Mouse (Mus musculus): ENCODE measurements at regions not wholly inside any gene's neighbourhood (a gene's known extent, or its start where the extent isn't known, plus 50 kb on each side); places are given as distances from the start of the nearest gene placed in this dataset.

- 42% methylated on average over 3 of the region's 3 CpGs for WGBS
- DNase-seq (ENCODE audit: low spot score, missing footprints) = peak; percentile 81
- Histone ChIP-seq H3K4me1 (ENCODE audit: control insufficient read depth, insufficient read depth, low read length) (no peaks in the 10 kb centered on the region), H3K9ac (ENCODE audit: low read length) (no peak overlapping the region), H3K36me3 (ENCODE audit: control insufficient read depth, insufficient read depth, low read length) (no peaks in the 10 kb centered on the region), H3K27me3 (ENCODE audit: control insufficient read depth, insufficient read depth, low read length) (no peaks in the 10 kb centered on the region), H3K27ac (ENCODE audit: low read depth, low read length) (no peak overlapping the region), H3K4me3 (ENCODE audit: low read depth, low read length) (no peak overlapping the region), H3K4me2 (no peak overlapping the region), H3K9me3 (ENCODE audit: control insufficient read depth, low read length) (no peaks in the 10 kb centered on the region)
- ATAC-seq (ENCODE audit: low FRiP score) = no peak
Measured at GRCm38 (mm10) chr8:102983220-102983909, 197.9 kb upstream of the Cdh11 start.

- peak; percentile 62; the same call in 1 of the 2 replicates for ATAC-seq (ENCODE audit: low FRiP score)
- no peak overlapping the region for H3K4me3 ChIP-seq (ENCODE audit: low read depth, low read length)
- no peak for DNase-seq (ENCODE audit: low spot score, missing footprints)
- no peaks in the 10 kb centered on the region for H3K36me3 ChIP-seq (ENCODE audit: control insufficient read depth, insufficient read depth, low read length)
- no peak overlapping the region for H3K4me2 ChIP-seq
- H3K27ac ChIP-seq (ENCODE audit: low read depth, low read length) = no peak overlapping the region
- no peaks in the 10 kb centered on the region for H3K4me1 ChIP-seq (ENCODE audit: control insufficient read depth, insufficient read depth, low read length)
- no peaks in the 10 kb centered on the region for H3K9me3 ChIP-seq (ENCODE audit: control insufficient read depth, low read length)
- WGBS = 55% methylated on average over 3 of the region's 3 CpGs
- no peaks in the 10 kb centered on the region for H3K27me3 ChIP-seq (ENCODE audit: control insufficient read depth, insufficient read depth, low read length)
- H3K9ac ChIP-seq (ENCODE audit: low read length) = no peak overlapping the region
Measured at GRCm38 (mm10) chr8:102983910-102984225, 198.4 kb upstream of the Cdh11 start.

DNA sequence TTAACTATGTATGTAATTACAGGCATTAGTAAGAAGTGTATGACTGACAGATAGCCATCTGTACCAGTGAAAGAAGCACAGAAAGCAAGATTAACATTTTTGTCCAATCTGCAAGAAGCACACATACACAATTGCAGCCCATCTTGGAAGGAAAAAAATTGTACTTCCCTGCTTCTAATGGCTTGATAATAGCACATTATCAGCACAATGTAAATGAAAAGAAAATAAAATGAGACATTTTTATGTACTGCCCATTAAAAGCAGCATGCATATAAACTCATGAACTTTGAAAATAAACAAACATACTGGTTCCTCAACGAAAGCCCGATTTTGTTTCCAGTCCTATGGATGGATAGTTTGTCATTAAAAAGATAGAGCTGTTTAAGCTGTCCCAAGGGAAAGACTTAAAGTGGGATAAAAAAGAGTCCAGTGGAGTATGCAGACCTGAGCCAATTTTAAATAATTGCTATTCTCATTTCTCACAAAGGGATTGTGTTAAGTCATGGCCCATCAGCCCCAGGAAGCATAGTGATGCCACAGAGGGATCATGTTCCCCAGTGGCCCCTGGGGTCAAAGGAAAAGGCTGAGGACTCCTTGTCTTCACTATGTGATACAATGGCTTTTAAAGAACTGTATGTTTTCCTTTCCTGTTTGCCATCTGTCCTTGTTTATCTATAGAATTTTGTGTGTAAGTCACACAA, 222.0 kb upstream of the Cdh11 start:
- 59% methylated on average over 2 of the region's 2 CpGs for WGBS
- peak; percentile 56 for DNase-seq (ENCODE audit: low spot score, missing footprints)

GRCm38 (mm10) chr8:103019121-103019520, 233.7 kb upstream of the Cdh11 start:
- Histone ChIP-seq H3K36me3 (ENCODE audit: control insufficient read depth, insufficient read depth, low read length) (no peaks in the 10 kb centered on the region), H3K4me3 (ENCODE audit: low read depth, low read length) (no peak overlapping the region), H3K9ac (ENCODE audit: low read length) (no peak overlapping the region), H3K9me3 (ENCODE audit: control insufficient read depth, low read length) (no peaks in the 10 kb centered on the region), H3K4me1 (ENCODE audit: control insufficient read depth, insufficient read depth, low read length) (no peaks in the 10 kb centered on the region), H3K27ac (ENCODE audit: low read depth, low read length) (no peak overlapping the region), H3K4me2 (no peak overlapping the region), H3K27me3 (ENCODE audit: control insufficient read depth, insufficient read depth, low read length) (no peaks in the 10 kb centered on the region)
- no peak for DNase-seq (ENCODE audit: low spot score, missing footprints)
- WGBS = 83% methylated on average over 4 of the region's 4 CpGs
- no peak for ATAC-seq (ENCODE audit: low FRiP score)

More for the DNA sequence above, 222.0 kb upstream of the Cdh11 start:
- H3K4me1 ChIP-seq (ENCODE audit: control insufficient read depth, insufficient read depth, low read length) = no peaks in the 10 kb centered on the region
- H3K9me3 ChIP-seq (ENCODE audit: control insufficient read depth, low read length) = no peaks in the 10 kb centered on the region
- no peak overlapping the region for H3K4me2 ChIP-seq
- H3K4me3 ChIP-seq (ENCODE audit: low read depth, low read length) = no peak overlapping the region
- no peaks in the 10 kb centered on the region for H3K27me3 ChIP-seq (ENCODE audit: control insufficient read depth, insufficient read depth, low read length)
- H3K27ac ChIP-seq (ENCODE audit: low read depth, low read length) = no peak overlapping the region
- no peak for ATAC-seq (ENCODE audit: low FRiP score)
- H3K36me3 ChIP-seq (ENCODE audit: control insufficient read depth, insufficient read depth, low read length) = no peaks in the 10 kb centered on the region
- H3K9ac ChIP-seq (ENCODE audit: low read length) = no peak overlapping the region

DNA sequence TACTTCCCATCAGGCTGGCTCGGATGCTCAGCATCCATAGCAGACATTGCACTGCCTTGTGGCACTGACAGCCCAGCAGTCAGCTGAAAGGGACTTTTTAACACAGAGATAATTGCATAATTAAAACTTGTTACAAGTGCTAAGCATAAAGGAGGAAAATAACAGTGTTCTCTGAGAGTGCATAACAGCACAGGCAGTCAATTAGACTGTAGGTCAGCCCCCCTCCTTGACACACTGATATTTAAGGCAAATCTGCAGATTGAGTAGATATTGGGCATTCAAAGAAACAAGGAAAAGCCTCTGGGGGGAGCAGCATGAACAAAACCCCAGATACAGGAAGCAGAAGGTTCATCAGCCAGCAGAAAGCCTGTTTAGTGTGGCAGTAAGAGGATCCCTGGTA, 237.8 kb upstream of the Cdh11 start:
- H3K36me3 ChIP-seq (ENCODE audit: control insufficient read depth, insufficient read depth, low read length) = no peaks in the 10 kb centered on the region
- no peak overlapping the region for H3K4me2 ChIP-seq
- H3K4me1 ChIP-seq (ENCODE audit: control insufficient read depth, insufficient read depth, low read length) = no peaks in the 10 kb centered on the region
- no peak overlapping the region for H3K9ac ChIP-seq (ENCODE audit: low read length)
- no peak overlapping the region for H3K27ac ChIP-seq (ENCODE audit: low read depth, low read length)
- DNase-seq (ENCODE audit: low spot score, missing footprints) = no peak
- no peaks in the 10 kb centered on the region for H3K27me3 ChIP-seq (ENCODE audit: control insufficient read depth, insufficient read depth, low read length)
- no peak overlapping the region for H3K4me3 ChIP-seq (ENCODE audit: low read depth, low read length)
- no peaks in the 10 kb centered on the region for H3K9me3 ChIP-seq (ENCODE audit: control insufficient read depth, low read length)
- no peak for ATAC-seq (ENCODE audit: low FRiP score)
- WGBS = 80% methylated on average over 1 of the region's 1 CpGs

DNA sequence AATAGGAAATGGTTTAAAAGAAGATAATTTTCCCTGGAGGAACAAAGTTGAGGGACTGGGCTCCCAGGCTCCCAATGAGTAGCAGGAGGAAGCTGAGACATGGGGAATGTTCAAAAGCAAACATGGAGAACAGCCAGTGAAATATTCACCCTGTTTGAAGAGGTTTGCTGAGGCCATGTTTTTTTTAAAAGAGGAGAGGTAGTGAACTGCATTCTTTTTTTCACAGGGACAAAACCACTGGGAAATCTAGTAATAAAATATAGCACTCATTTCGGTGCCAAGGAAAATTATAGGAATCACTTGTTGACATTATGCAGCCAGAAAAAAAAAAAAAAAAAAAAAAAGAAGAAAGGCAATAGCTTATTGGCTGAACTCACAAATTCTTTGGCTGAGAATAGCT, 246.3 kb upstream of the Cdh11 start:
- Histone ChIP-seq H3K36me3 (ENCODE audit: control insufficient read depth, insufficient read depth, low read length) (no peaks in the 10 kb centered on the region), H3K9me3 (ENCODE audit: control insufficient read depth, low read length) (no peaks in the 10 kb centered on the region), H3K27ac (ENCODE audit: low read depth, low read length) (no peak overlapping the region), H3K9ac (ENCODE audit: low read length) (no peak overlapping the region), H3K27me3 (ENCODE audit: control insufficient read depth, insufficient read depth, low read length) (no peaks in the 10 kb centered on the region), H3K4me3 (ENCODE audit: low read depth, low read length) (no peak overlapping the region), H3K4me1 (ENCODE audit: control insufficient read depth, insufficient read depth, low read length) (no peaks in the 10 kb centered on the region), H3K4me2 (no peak overlapping the region)
- ATAC-seq (ENCODE audit: low FRiP score) (no peak), DNase-seq (ENCODE audit: low spot score, missing footprints) (no peak)
- WGBS = 87% methylated on average over 1 of the region's 1 CpGs

DNA sequence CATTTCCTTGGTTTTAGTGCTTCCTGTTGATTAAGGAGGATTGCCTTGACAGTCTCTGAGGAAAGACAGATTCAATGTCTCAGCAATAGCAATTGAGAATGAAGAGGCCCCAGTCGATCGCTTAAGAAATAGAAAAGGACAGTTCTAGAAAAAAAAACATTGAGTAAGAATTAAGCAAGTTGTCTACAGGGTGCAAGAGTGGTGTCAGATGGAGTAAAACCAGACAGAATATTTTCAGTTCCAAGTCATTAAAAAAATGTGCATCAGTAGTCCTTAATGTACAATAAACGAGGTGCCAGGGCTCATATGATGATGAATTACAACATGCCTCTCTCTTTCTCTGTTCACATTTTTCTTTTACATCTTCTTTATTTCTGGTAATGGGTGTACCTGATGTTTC, 248.5 kb upstream of the Cdh11 start:
- Histone ChIP-seq H3K4me3 (ENCODE audit: low read depth, low read length) (no peak overlapping the region), H3K9me3 (ENCODE audit: control insufficient read depth, low read length) (no peaks in the 10 kb centered on the region), H3K36me3 (ENCODE audit: control insufficient read depth, insufficient read depth, low read length) (no peaks in the 10 kb centered on the region), H3K27ac (ENCODE audit: low read depth, low read length) (no peak overlapping the region), H3K27me3 (ENCODE audit: control insufficient read depth, insufficient read depth, low read length) (no peaks in the 10 kb centered on the region), H3K4me1 (ENCODE audit: control insufficient read depth, insufficient read depth, low read length) (no peaks in the 10 kb centered on the region), H3K9ac (ENCODE audit: low read length) (no peak overlapping the region), H3K4me2 (no peak overlapping the region)
- DNase-seq (ENCODE audit: low spot score, missing footprints) (no peak), ATAC-seq (ENCODE audit: low FRiP score) (no peak)
- 89% methylated on average over 3 of the region's 3 CpGs for WGBS

- H3K9ac ChIP-seq (ENCODE audit: low read length) = no peak overlapping the region
- no peak overlapping the region for H3K4me2 ChIP-seq
- no peaks in the 10 kb centered on the region; the same call in 1 of the 2 replicates for H3K27me3 ChIP-seq (ENCODE audit: control insufficient read depth, insufficient read depth, low read length)
- DNase-seq (ENCODE audit: low spot score, missing footprints) = peak; percentile 89
- WGBS = 50% methylated on average over 5 of the region's 5 CpGs
- peaks cover 7% of the 10 kb centered on the region for H3K4me1 ChIP-seq (ENCODE audit: control insufficient read depth, insufficient read depth, low read length)
- peak overlapping the region; percentile 58 for H3K27ac ChIP-seq (ENCODE audit: low read depth, low read length)
- H3K36me3 ChIP-seq (ENCODE audit: control insufficient read depth, insufficient read depth, low read length) = no peaks in the 10 kb centered on the region
- peak; percentile 72 for ATAC-seq (ENCODE audit: low FRiP score)
- H3K4me3 ChIP-seq (ENCODE audit: low read depth, low read length) = no peak overlapping the region
- H3K9me3 ChIP-seq (ENCODE audit: control insufficient read depth, low read length) = no peaks in the 10 kb centered on the region
Measured at GRCm38 (mm10) chr8:103072079-103072635, 286.7 kb upstream of the Cdh11 start.

DNA sequence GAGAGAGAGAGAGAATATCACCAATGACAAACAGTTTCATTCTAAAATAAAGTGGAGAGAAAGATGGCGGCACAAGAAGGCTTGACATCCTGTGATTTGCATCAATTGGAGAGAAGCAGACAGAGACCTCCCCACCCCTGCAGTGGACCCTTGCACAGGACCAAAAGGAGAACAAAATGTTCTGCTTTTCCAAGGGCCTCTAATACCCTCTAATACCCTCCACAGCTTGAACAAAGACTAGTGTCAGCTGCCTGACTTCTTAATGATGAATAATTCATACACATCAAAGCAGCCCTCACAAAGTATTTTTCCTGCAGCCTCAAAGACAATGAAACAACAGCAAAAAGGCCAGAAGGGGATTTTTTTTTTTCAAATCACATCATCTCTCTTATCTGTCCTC, 287.2 kb upstream of the Cdh11 start:
- H3K36me3 ChIP-seq (ENCODE audit: control insufficient read depth, insufficient read depth, low read length) = no peaks in the 10 kb centered on the region
- DNase-seq (ENCODE audit: low spot score, missing footprints) (peak; percentile 89), ATAC-seq (ENCODE audit: low FRiP score) (peak; percentile 97)
- H3K27me3 ChIP-seq (ENCODE audit: control insufficient read depth, insufficient read depth, low read length) = no peaks in the 10 kb centered on the region; the same call in 1 of the 2 replicates
- 6% methylated on average over 1 of the region's 1 CpGs for WGBS
- H3K4me3 ChIP-seq (ENCODE audit: low read depth, low read length) = no peak overlapping the region
- H3K4me2 ChIP-seq = no peak overlapping the region
- H3K27ac ChIP-seq (ENCODE audit: low read depth, low read length) = peak overlapping the region; percentile 58
- H3K9me3 ChIP-seq (ENCODE audit: control insufficient read depth, low read length) = no peaks in the 10 kb centered on the region
- peaks cover 7% of the 10 kb centered on the region for H3K4me1 ChIP-seq (ENCODE audit: control insufficient read depth, insufficient read depth, low read length)
- H3K9ac ChIP-seq (ENCODE audit: low read length) = no peak overlapping the region

All from midbrain, embryonic 11.5 days (tissue).